Mouse (Mus musculus) induced T-regulatory cell, adult 2 months (primary cell): Measurements from ENCODE around the gene Olfr1472.
"Not testable (repeated sequence)": the region's sequence is repeated elsewhere in the genome, so short reads cannot be mapped to it uniquely, and the experiment has no call there.

ENCODE experiments used
- DNase-seq: peaks from one replicate; pipeline ENCODE4 v3.0.0-alpha.2; 2012; ENCODE audit warnings: low read depth

Gene Olfr1472

DNA sequence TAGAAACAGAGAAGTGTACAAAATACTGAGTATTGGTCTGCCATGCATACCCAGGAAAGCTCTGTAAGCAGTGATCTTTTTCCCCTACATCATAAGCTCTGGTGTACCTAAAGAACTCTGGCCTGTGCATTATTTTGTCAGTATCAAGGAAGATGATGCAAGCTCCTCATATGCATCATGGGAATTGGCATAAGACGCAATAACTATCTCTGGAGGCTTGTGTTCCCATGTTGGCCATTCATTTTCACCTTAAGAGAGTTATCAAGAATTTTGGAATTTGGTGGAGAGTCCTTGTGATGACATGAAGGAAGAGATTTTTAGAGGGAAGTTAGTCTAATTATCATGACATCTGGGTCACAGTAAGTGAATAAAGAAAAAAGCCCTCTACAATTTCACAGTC lies at the start of gene Olfr1472:
Olfr1472 (minus strand) TSS at position 101 of the 400 bp plus-strand sequence.
- no peak for DNase-seq

DNA sequence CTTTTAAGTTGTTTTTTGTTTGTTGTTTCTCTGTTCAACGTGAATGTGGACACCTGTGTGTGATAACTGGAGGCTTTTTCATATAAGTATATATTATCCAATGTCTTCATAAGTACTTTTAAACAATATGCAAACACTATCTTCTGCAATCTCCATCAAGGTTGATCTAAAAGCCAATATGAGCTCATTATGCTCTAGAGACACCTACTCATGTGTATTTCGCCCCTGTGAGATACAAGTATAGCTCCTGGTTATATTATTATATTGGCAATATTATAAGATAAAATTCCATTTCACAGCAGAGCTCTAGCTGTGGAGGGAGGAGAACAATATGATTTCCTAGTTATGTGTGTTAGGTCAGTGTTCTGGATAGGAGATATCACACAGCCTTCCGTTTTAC lies 44.4 kb upstream of the Olfr1472 start, which contains the start of gene Olfr1477:
Olfr1477 (plus strand) TSS at position 301 of the 400 bp plus-strand sequence.
- no peak for DNase-seq

DNA sequence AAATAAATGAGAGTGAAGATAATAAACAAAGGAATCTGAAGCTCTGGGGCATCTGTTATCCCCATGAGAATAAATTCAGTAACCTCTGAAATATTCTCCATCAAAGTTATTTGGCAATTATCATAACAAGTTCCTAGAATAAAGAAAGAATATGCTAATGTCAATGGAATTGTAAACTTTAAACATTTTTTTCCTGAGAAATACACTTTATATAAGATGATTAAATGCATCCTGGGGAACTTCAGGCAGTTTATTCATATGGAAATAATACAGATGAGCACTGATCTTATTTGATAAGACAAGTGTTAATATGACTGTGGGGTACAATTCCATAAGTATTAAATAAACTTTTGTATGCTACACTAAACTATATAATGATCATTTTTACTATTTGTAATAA lies 24.2 kb upstream of the Olfr1472 start, which contains the start of gene Olfr1475:
Olfr1475 (minus strand) TSS at position 101 of the 400 bp plus-strand sequence.
- DNase-seq, result no peak

DNA sequence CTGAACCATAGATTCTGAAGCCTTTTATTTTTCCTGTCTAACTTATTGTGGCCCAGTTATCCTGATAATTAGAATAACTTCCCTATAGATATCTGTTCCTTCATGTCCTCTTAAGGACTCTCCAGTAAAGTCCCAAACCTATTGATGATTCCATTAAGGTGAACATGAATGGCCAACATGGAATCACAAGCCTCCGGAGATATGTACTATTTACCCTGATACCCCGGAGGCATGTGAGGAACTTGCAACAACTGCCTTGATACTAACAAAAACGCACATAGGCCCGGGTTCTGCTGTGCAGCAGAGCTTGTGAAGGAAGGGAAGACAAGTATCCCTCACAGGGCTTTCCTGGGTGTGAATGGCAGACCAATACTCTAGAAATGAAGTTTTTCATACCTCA lies 13.4 kb upstream of the Olfr1472 start, which contains the start of gene Olfr1474:
Olfr1474 (plus strand) TSS at position 301 of the 400 bp plus-strand sequence.
- DNase-seq, result not testable (repeated sequence)

DNA sequence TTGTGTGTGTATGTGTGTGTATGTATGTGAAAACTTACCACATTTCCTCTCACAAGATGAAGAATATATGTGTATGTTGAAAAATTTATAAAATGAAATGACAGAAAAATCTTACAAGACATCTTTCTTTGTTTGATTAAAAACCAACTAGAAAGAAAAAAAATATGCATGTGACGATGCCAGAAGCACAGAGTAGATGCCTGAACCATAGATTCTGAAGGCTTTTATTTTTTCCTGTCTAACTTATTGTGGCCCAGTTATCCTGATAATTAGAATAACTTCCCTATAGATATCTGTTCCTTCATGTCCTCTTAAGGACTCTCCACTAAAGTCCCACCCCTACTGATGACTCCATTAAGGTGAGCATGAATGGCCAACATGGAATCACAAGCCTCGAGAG lies 12.8 kb downstream of the Olfr1472 start, which contains the start of gene Olfr1471:
Olfr1471 (plus strand) TSS at position 301 of the 400 bp plus-strand sequence.
- DNase-seq, result not testable (repeated sequence)

DNA sequence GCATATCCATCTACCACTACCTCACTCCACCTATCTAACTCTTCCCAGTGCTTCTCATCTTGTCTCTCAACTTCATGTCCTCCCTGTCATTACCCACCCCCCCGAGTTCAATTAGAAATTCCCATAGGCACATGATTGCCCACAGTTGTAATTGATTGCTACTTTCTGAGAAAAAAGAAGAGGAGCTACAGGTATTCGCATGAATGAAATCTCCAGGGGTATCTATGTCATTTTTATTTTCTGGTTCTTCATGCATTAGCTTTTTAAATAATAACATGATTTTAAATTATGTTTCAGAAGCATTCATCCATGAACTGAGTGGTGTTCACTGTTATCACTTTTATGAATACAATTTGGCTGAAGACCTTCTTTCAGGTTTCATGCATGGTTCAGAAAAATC lies 48.3 kb downstream of the Olfr1472 start, which contains the start of gene Olfr1469:
Olfr1469 (plus strand) TSS at position 301 of the 400 bp plus-strand sequence.
- no peak for DNase-seq
